Mouse (Mus musculus): ENCODE data around the gene Osbpl2. TPM values are rescaled to one million over a fixed set of nuclear protein-coding genes. Genes with fewer than 3 reads are reported as not detected.

Gene Osbpl2
- polyA plus RNA-seq, 1 experiment from 2014 or later, result 29.6 TPM

GRCm38 (mm10) chr2:180087472-180087871, 31.6 kb upstream of the Osbpl2 start:
- no peak for ATAC-seq
- Histone ChIP-seq H3K27ac (no peak overlapping the region), H3K9me3 (no peaks in the 10 kb centered on the region), H3K4me2 (replicated peaks) (no peak overlapping the region), H3K4me1 (replicated peaks) (no peaks in the 10 kb centered on the region), H3K27me3 (replicated peaks) (0 out of 2 replicates have a peak, but pooled peaks cover 2% of the 10 kb centered on the region), H3K4me3 (replicated peaks) (no peak overlapping the region), H3K36me3 (0 out of 2 replicates have a peak, but pooled peaks cover 6% of the 10 kb centered on the region), H3K9ac (no peak overlapping the region)
- 92% methylated on average over 4 of the region's 4 CpGs for WGBS

- Histone ChIP-seq H3K27ac (no peak overlapping the region), H3K9ac (no peak overlapping the region), H3K4me3 (replicated peaks) (no peak overlapping the region), H3K4me1 (replicated peaks) (no peaks in the 10 kb centered on the region), H3K4me2 (replicated peaks) (no peak overlapping the region), H3K9me3 (no peaks in the 10 kb centered on the region), H3K27me3 (replicated peaks) (0 out of 2 replicates have a peak, but pooled peaks cover 2% of the 10 kb centered on the region), H3K36me3 (0 out of 2 replicates have a peak, but pooled peaks cover 5% of the 10 kb centered on the region)
- no peak for ATAC-seq
- 59% methylated on average over 11 of the region's 11 CpGs for WGBS
These were observed 28.8 kb upstream of the Osbpl2 start for GRCm38 (mm10) chr2:180090285-180090684.

- Histone ChIP-seq H3K4me1 (replicated peaks) (0 out of 2 replicates have a peak, but pooled peaks cover 6% of the 10 kb centered on the region), H3K9ac (no peak overlapping the region), H3K27ac (no peak overlapping the region), H3K9me3 (no peaks in the 10 kb centered on the region), H3K4me2 (replicated peaks) (no peak overlapping the region), H3K36me3 (no peaks in the 10 kb centered on the region), H3K27me3 (replicated peaks) (peaks cover 33% of the 10 kb centered on the region), H3K4me3 (replicated peaks) (no peak overlapping the region)
- WGBS, result 33% methylated on average over 5 of the region's 5 CpGs
- ATAC-seq, result no peak
These were observed 23.4 kb upstream of the Osbpl2 start for GRCm38 (mm10) chr2:180095711-180096110.

GRCm38 (mm10) chr2:180097585-180097984, 21.5 kb upstream of the Osbpl2 start:
- 0 out of 2 replicates have a peak, but pooled peaks cover 6% of the 10 kb centered on the region for H3K4me1 ChIP-seq (replicated peaks)
- no peak overlapping the region for H3K4me2 ChIP-seq (replicated peaks)
- no peak overlapping the region for H3K4me3 ChIP-seq (replicated peaks)
- H3K36me3 ChIP-seq, result no peaks in the 10 kb centered on the region
- WGBS, result 32% methylated on average over 3 of the region's 3 CpGs
- no peak for ATAC-seq
- no peak overlapping the region for H3K27ac ChIP-seq
- H3K27me3 ChIP-seq (replicated peaks), result peaks cover 51% of the 10 kb centered on the region
- no peak overlapping the region for H3K9ac ChIP-seq
- H3K9me3 ChIP-seq, result no peaks in the 10 kb centered on the region

- H3K4me1 ChIP-seq (replicated peaks), result peaks cover 10% of the 10 kb centered on the region
- H3K9me3 ChIP-seq, result no peaks in the 10 kb centered on the region
- 52% methylated on average over 5 of the region's 5 CpGs for WGBS
- H3K27me3 ChIP-seq (replicated peaks), result peaks cover 57% of the 10 kb centered on the region
- no peak overlapping the region for H3K9ac ChIP-seq
- no peak for ATAC-seq
- no peak overlapping the region for H3K4me3 ChIP-seq (replicated peaks)
- no peaks in the 10 kb centered on the region for H3K36me3 ChIP-seq
- no peak overlapping the region for H3K4me2 ChIP-seq (replicated peaks)
- H3K27ac ChIP-seq, result no peak overlapping the region
These were observed 20.9 kb upstream of the Osbpl2 start for GRCm38 (mm10) chr2:180098167-180098566.

- Histone ChIP-seq H3K27me3 (replicated peaks) (peaks cover 71% of the 10 kb centered on the region), H3K9ac (no peak overlapping the region), H3K4me1 (replicated peaks) (peaks cover 21% of the 10 kb centered on the region), H3K36me3 (no peaks in the 10 kb centered on the region), H3K27ac (no peak overlapping the region), H3K4me2 (replicated peaks) (peak overlapping the region; percentile 30), H3K9me3 (no peaks in the 10 kb centered on the region), H3K4me3 (replicated peaks) (no peak overlapping the region)
- no peak for ATAC-seq
- 4% methylated on average over 15 of the region's 15 CpGs for WGBS
These were observed 19.6 kb upstream of the Osbpl2 start for GRCm38 (mm10) chr2:180099529-180099928.

- Histone ChIP-seq H3K36me3 (no peaks in the 10 kb centered on the region), H3K9me3 (no peaks in the 10 kb centered on the region), H3K27ac (no peak overlapping the region), H3K27me3 (replicated peaks) (peaks cover 72% of the 10 kb centered on the region), H3K4me1 (replicated peaks) (peaks cover 27% of the 10 kb centered on the region), H3K4me3 (replicated peaks) (peak overlapping the region; percentile 52), H3K9ac (no peak overlapping the region), H3K4me2 (replicated peaks) (peak overlapping the region; percentile 94)
- no peak for ATAC-seq
- WGBS, result 2% methylated on average over 57 of the region's 57 CpGs
These were observed 15.7 kb upstream of the Osbpl2 start for GRCm38 (mm10) chr2:180103151-180103977.

- 0% methylated on average over 58 of the region's 87 CpGs for WGBS
These were observed 15.0 kb upstream of the Osbpl2 start, which contains the start of gene Hrh3 for GRCm38 (mm10) chr2:180103978-180104658. TSS of gene Hrh3 (minus strand) at chr2:180104488.

GRCm38 (mm10) chr2:180104659-180105377, 14.3 kb upstream of the Osbpl2 start:
- peaks cover 22% of the 10 kb centered on the region for H3K4me1 ChIP-seq (replicated peaks)
- peak overlapping the region; percentile 94 for H3K4me2 ChIP-seq (replicated peaks)
- H3K4me3 ChIP-seq (replicated peaks), result peak overlapping the region; percentile 52
- H3K27ac ChIP-seq, result no peak overlapping the region
- peaks cover 61% of the 10 kb centered on the region for H3K27me3 ChIP-seq (replicated peaks)
- H3K9ac ChIP-seq, result no peak overlapping the region
- no peaks in the 10 kb centered on the region for H3K36me3 ChIP-seq
- no peak; the same call in 1 of the 2 replicates for ATAC-seq
- 14% methylated on average over 24 of the region's 24 CpGs for WGBS
- H3K9me3 ChIP-seq, result no peaks in the 10 kb centered on the region

More at GRCm38 (mm10) chr2:180103978-180104658, 15.0 kb upstream of the Osbpl2 start, which contains the start of gene Hrh3:
- Histone ChIP-seq H3K27me3 (replicated peaks) (peaks cover 68% of the 10 kb centered on the region), H3K27ac (no peak within 1 kb of the TSS), H3K4me1 (replicated peaks) (peaks cover 27% of the 10 kb centered on the region), H3K4me2 (replicated peaks) (peak within 1 kb of the TSS; percentile 94), H3K9me3 (no peaks in the 10 kb centered on the region), H3K36me3 (no peaks in the 10 kb centered on the region), H3K9ac (no peak within 1 kb of the TSS), H3K4me3 (replicated peaks) (peak within 1 kb of the TSS; percentile 52)
- peak; percentile 93 for ATAC-seq

GRCm38 (mm10) chr2:180105441-180106190, 13.5 kb upstream of the Osbpl2 start:
- Histone ChIP-seq H3K27ac (no peak overlapping the region), H3K4me1 (replicated peaks) (peaks cover 21% of the 10 kb centered on the region), H3K27me3 (replicated peaks) (peaks cover 53% of the 10 kb centered on the region), H3K9ac (no peak overlapping the region), H3K36me3 (no peaks in the 10 kb centered on the region), H3K4me2 (replicated peaks) (no peak overlapping the region), H3K4me3 (replicated peaks) (no peak overlapping the region), H3K9me3 (no peaks in the 10 kb centered on the region)
- ATAC-seq, result no peak
- WGBS, result 34% methylated on average over 8 of the region's 8 CpGs

- Histone ChIP-seq H3K9me3 (no peaks in the 10 kb centered on the region), H3K36me3 (no peaks in the 10 kb centered on the region), H3K9ac (no peak overlapping the region), H3K4me3 (replicated peaks) (no peak overlapping the region), H3K27ac (no peak overlapping the region), H3K4me1 (replicated peaks) (peaks cover 21% of the 10 kb centered on the region), H3K4me2 (replicated peaks) (no peak overlapping the region), H3K27me3 (replicated peaks) (peaks cover 39% of the 10 kb centered on the region)
- 63% methylated on average over 4 of the region's 4 CpGs for WGBS
- ATAC-seq, result no peak
These were observed 12.0 kb upstream of the Osbpl2 start for GRCm38 (mm10) chr2:180107081-180107480.
